Mouse (Mus musculus): ENCODE results near the gene Necap2.
A peak's percentile ranks its signal among the peaks of the same experiment; 100 is the strongest.

The Necap2 gene

DNA sequence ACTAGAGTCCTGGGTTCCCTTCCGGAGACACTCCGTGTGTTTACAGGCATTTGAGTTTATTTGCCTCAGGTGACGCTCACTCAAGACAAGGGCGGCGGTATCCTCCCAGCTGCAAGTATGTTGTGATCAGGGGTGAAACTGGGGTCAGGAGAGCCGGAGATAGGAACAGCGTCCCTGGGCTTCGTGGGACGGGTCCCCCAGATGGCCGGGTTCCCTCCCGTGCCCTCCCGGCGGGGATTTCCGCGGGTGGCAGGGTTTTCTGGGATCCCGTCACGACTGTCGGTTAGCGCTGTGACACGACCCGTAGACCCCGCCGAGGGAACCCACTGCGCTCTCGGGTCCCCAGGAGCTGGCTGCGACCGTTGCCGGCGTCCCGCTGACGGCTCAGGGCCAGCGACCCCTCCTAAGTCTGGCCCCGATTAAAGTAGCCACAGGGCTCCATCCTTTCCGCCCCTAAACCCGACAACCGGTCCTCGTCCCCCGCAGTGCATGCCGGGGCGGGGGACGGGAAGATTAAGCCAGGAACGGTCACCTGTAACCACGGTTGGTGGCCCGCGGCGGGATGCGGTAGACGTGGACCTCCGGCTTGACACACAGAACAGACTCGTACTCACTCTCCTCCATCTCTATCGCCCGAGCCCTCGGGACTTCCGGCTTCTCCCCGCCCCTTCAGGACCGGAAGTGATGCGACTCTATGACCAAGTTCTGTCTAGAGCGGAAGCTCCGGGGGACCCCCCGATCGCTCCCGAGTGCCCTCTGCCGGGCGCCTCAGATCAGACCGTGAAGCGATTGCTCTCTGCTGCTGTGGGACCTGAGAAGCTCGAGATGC lies at the start of gene Necap2:
Necap2 (minus strand) TSS at position 677 of the 829 bp plus-strand sequence.
- peak; percentile 97 for DNase-seq

DNA sequence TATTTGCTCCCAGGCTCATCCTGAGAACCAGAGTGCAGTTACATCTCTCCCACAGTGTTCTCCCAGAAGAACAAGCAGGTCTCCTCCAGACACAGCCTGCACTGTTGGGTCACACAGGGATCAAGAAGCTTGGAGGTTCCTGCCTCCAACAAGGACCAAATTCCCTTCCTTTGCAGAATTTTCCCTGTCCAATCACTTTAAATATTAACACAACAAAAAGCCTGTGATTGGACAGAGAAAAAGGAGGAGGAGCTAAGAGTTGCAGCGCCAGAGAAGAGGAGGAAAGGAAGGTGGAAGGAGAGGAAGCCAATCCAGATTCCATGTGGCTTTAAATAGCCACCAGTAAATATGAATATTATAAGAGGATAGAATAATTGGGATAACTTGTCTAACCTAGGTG lies 44.9 kb upstream of the Necap2 start:
- no peak for DNase-seq

GRCm38 (mm10) chr4:141122663-141123062 lies 44.5 kb upstream of the Necap2 start:
- DNase-seq, result no peak

DNA sequence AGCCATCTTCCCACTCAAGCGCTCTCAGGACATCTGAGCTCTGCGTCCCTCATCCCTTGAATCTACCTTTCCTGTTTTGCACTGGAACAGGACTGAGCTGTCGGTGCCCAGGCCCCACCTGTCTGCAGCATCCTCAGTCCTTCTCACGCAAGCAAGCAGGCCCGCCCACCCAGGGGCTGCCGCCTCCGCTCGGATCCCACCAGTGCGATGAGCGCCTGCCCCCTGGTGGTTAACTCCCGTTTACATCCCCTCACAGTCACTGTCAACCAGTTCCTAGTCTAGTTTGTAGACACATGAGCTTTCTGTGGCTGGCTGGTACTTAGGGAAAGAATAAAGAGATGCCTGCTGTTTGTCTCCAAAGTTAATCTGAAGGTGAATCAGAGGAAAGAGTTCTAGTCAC lies 42.5 kb upstream of the Necap2 start:
- DNase-seq, result peak; percentile 79

- DNase-seq, result no peak
Measured at GRCm38 (mm10) chr4:141118691-141119090, 40.5 kb upstream of the Necap2 start.

DNA sequence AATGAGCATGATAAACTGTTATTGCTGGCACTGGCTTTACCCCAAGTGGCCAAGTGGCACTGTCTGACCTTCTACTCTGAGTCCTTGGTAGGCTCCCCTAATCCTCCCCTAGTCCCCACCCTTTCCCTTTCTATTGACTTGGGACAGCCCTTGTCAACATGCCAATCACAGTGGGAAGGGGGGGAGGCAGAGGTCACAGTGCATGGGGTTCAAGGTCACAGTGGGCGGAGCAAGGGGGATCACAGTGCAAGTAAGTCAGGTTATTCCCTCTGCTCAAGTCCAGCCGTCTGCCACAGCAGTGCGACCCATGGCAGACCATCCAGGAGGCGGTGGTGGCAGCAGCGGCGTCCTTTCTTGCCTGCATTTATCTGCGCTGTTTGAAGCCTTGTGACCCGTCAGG lies 37.2 kb upstream of the Necap2 start:
- DNase-seq, result no peak

GRCm38 (mm10) chr4:141114521-141114981 lies 36.4 kb upstream of the Necap2 start:
- DNase-seq, result no peak

GRCm38 (mm10) chr4:141113831-141114230 lies 35.7 kb upstream of the Necap2 start:
- no peak for DNase-seq

DNA sequence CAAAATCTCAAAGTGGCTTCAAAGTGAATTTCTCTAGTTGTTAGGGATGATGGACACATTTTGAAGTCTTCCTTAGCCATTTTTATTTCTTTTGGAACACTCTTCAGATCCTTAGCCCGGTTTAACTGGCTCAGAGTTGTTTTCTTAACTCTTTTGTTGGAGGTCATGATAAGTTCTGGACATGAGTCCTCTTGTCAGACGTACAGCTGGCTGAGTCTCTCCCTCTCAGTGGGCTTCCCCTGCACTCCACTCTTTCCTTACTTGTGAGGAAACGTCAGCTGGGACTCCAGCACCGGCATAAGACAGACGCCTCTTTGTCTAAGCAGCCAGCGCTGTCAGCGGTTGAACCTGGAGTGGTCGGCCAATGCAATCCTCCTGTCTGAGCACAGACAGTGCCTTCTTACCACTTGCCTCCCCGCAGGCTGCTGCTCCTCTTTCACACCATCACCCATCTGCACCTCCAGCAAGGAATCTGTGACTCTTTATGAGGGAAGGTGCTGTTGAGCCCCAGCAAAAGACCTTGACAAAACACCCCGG lies 30.1 kb upstream of the Necap2 start:
- no peak for DNase-seq

- no peak for DNase-seq
Measured at GRCm38 (mm10) chr4:141106526-141107183, 28.5 kb upstream of the Necap2 start.

DNA sequence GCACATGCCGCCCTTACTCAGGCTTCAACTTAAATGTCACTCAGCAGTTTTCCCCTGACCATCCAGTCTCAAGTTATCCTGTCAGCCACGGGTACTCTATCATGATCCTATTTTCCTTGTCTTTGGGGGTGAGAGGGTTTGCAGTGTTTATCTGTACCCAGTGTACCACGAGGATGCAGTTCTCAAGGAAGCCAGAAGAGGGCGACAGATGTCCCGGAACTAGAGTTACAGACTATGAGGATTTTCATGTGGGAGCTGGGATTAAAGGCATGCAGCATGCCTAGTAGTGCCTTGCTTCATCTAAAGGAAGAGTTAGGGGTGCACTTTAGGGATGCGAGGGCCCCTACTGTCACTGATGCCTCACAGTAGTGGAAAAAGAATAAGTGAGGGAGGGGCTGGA lies 23.7 kb upstream of the Necap2 start:
- DNase-seq, result peak; percentile 60

- DNase-seq, result no peak
Measured at GRCm38 (mm10) chr4:141101291-141101690, 23.1 kb upstream of the Necap2 start.

- DNase-seq, result no peak
Measured at GRCm38 (mm10) chr4:141099956-141100355, 21.8 kb upstream of the Necap2 start.

DNA sequence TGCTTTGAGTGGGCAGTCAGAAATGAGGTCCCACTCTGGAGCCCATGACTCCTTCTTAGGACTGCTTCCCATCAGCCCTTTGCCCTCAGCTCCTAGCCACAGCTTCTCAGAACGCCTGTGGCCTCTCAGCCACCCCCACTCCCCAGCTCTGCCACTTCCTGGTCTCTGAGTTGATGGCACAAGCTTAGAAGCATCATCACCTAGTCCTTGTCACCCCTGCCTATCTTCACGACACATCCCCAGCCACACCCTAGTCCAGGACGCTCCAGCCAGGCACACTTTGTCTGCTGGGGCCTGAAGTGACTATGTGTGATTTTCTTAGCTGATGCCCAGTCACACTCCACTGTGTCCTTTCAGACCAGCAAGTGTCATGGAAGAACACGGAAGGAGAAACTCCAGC lies 20.8 kb upstream of the Necap2 start:
- DNase-seq, result no peak

DNA sequence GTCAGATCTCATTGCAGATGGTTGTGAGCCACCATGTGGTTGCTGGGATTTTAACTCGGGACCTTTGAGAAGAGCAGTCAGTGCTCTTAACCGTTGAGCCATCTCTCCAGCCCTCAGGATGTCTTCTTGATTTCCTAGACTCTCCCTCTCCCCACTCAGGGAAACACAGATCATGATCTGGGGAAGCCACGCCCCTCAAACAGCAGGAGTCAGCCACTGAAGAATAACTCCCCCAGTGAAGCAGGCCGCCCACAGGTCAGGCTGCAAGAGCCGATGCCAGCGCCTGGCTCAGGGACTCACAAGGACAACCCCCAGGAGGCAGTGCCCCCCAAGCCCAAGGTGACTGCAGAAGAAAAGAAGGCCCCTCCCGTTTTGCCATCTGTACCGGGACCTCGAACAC lies 18.6 kb upstream of the Necap2 start:
- peak; percentile 53 for DNase-seq

- DNase-seq, result no peak
Measured at GRCm38 (mm10) chr4:141095016-141095415, 16.9 kb upstream of the Necap2 start.

DNA sequence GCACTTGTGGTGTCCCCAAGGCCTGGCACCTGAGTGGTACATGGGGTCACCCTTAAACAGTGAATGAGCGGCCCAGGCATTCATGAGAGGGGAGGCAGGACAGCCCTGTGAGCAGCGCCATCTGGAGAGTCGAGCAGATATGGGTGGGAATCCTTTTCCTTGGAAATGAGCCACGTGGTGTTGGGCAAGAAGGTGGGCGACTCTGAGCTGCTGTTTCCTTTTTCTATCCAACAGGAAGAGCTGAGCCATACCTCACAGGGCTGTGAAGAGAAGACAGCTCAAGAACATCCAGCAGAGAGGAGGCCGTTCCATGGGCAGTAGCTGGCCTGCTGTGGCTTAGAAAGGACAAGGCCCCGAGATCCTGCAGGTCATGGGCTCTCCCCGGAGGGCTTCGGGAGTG lies 10.6 kb upstream of the Necap2 start:
- DNase-seq, result no peak

DNA sequence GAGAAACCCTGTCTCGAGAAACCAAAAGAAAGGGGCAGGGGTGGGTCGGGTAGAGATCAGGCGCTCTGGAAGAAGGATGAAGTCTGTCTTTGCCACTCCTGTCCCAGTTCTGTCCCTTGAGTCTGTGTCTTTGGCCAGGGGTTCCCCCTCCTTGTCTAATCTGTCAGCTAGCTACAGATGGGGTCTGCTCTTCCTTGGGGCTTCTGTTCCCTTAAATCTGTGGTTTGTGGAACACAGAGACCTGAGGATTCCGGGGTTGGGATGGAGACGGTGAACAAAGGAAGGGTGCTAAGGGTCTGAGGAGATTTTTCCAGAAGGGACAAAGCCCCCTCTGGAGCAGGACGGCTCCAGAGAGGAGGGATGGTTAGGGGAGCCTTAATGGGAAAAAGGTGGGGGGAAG lies 9.9 kb upstream of the Necap2 start, which contains the start of gene Spata21:
Spata21 (plus strand) TSS at position 301 of the 400 bp plus-strand sequence.
- DNase-seq, result no peak

DNA sequence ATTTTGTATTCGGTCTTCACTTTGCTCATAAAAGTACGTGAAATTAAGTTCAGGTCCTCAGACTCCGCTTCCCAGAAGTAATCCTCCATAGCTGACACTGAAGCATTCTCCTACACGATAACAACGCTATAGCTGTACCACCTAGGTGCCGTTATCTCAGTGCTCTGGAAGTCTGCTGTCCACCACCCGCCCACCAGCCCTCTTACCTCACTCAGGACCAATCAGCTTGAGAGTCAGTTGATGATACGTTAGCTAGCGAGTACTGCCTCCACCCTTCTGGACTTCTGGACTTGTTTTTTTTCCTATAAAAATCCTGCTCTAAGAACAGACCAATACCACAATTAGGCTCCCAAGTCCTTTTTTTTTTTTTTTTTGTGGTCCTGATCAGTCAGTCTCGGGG lies 8.7 kb upstream of the Necap2 start:
- no peak for DNase-seq

DNA sequence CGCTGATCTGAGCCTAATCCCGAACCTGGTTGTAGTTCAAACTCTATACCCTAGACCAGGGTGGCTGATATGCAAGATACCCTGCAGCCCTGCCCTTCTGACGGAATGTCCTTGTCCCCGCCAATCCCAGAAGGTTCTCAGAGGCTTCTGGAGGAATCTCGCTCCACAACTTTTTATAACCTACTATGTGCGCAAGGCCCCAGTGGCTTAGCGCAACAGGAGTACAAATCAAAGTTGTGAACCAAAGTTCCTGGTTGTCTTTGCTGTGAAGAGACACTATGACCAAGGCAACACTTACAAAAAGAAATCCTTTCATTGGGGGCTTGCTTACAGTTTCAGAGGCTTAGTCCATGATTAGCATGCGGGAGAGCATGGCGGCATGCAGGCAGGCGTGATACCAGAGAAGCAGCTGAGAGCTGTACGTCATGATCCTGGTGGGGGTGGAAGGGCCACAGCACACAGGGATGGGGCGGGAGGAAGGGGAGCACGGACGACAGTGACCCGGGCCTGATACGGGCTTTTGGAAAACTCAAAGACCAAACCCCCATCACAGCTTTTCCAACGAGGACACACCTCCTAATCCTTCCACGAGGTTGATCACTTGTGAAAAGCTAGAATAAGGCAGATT lies 467 bp upstream of the Necap2 start:
- DNase-seq, result no peak

- DNase-seq, result no peak
Measured at GRCm38 (mm10) chr4:141076761-141077506, 1.2 kb downstream of the Necap2 start.

- DNase-seq, result no peak
Measured at GRCm38 (mm10) chr4:141074109-141074508, 4.0 kb downstream of the Necap2 start.

DNA sequence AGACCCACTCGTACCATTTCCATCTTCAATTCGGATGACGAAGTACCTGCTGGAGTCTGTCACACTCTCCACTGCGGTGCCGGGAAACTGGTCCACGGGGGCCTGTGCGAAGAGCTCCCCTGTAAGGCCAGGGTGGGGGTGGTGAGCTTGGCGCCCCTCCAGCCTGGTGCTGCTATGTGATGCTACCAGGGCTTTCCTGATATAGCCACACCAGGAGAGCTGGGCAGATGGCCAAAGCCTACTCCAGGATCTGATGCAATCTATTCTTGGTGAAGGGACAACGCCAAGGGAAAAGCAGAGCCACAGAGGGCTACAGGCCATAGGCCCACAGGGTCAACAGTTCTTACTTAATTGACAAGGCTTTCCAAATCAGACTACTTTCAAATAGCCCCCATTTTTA lies 4.5 kb downstream of the Necap2 start:
- DNase-seq, result no peak

All from retina, postnatal 1 day (tissue).